Mouse (Mus musculus) liver, embryonic 15.5 days (tissue): ENCODE data around the gene Atp6v1e1. TPM values are rescaled to one million over a fixed set of nuclear protein-coding genes. Genes with fewer than 3 reads are reported as not detected.

ENCODE experiments used
- ATAC-seq: fragments of 200-750 bp; cut with Nextera tagmentation; 2 replicates; pipeline ENCODE4 v1.8.0; 2017; ENCODE audit warnings: moderate number of reproducible peaks, mild to moderate bottlenecking, moderate library complexity; ENCODE audit not compliant: insufficient read depth
- H3K27ac ChIP-seq: fragments of 300-500 bp; sonication (generic); replicated peaks from 2 replicates; pipeline ENCODE4 v1.5.1; 2015; ENCODE audit warnings: mild to moderate bottlenecking, inconsistent platforms
- H3K27me3 ChIP-seq: fragments of 300-500 bp; sonication (generic); 2 replicates; pipeline ENCODE4 v1.6.1; 2015; ENCODE audit warnings: mild to moderate bottlenecking, inconsistent platforms
- H3K36me3 ChIP-seq: fragments of 300-500 bp; sonication (generic); replicated peaks from 2 replicates; pipeline ENCODE4 v1.6.1; 2015; ENCODE audit warnings: moderate library complexity, mild to moderate bottlenecking, inconsistent platforms
- H3K4me1 ChIP-seq: fragments of 300-500 bp; sonication (generic); replicated peaks from 2 replicates; pipeline ENCODE4 v1.6.1; 2015; ENCODE audit warnings: inconsistent platforms
- H3K4me2 ChIP-seq: fragments of 300-500 bp; sonication (generic); 2 replicates; pipeline ENCODE4 v1.6.1; 2015; ENCODE audit warnings: moderate library complexity, mild to moderate bottlenecking, inconsistent platforms
- H3K4me3 ChIP-seq: fragments of 300-500 bp; sonication (generic); replicated peaks from 2 replicates; pipeline ENCODE4 v1.5.1; 2015; ENCODE audit warnings: mild to moderate bottlenecking, inconsistent platforms
- H3K9ac ChIP-seq: fragments of 300-500 bp; sonication (generic); 2 replicates; pipeline ENCODE4 v1.6.1; 2015; ENCODE audit warnings: moderate library complexity, mild to moderate bottlenecking, inconsistent platforms
- H3K9me3 ChIP-seq: fragments of 300-500 bp; sonication (generic); replicated peaks from 2 replicates; pipeline ENCODE4 v1.6.1; 2016; ENCODE audit warnings: inconsistent platforms
- WGBS: fragments of 180-500 bp; shearing (Covaris S2); methylation state at CpG from one replicate; pipeline ENCODE4 v1.1.7; 2015; ENCODE audit warnings: mixed read lengths; ENCODE audit not compliant: insufficient replicate concordance; 5-methylcytosine and 5-hydroxymethylcytosine counted together
- microRNA-seq: library from miRNA; unstranded; fragments of <30 nt; microRNA quantifications from one replicate; pipeline ENCODE4, GENCODE M21; 2016
- polyA plus RNA-seq: library from polyadenylated mRNA; unstranded; fragments of >200 nt; fragmentation: Nextera tagmentation; extraction: Ambion mirVana; gene quantifications from 2 replicates; pipeline ENCODE4 v1.2.1, GENCODE M21; 2015

The Atp6v1e1 gene
- polyA plus RNA-seq, 1 experiment from 2014 or later: 155 TPM

- no peak overlapping the region for H3K4me3 ChIP-seq
- peaks cover 35% of the 10 kb centered on the region for H3K36me3 ChIP-seq
- no peaks in the 10 kb centered on the region for H3K27me3 ChIP-seq
- ATAC-seq: no peak
- no peak overlapping the region for H3K9ac ChIP-seq
- H3K27ac ChIP-seq: no peak overlapping the region
- no peak overlapping the region for H3K4me2 ChIP-seq
- no peaks in the 10 kb centered on the region for H3K9me3 ChIP-seq
- no peaks in the 10 kb centered on the region for H3K4me1 ChIP-seq
- 84% methylated on average over 1 of the region's 1 CpGs for WGBS
These were observed 52.6 kb downstream of the Atp6v1e1 start for GRCm38 (mm10) chr6:120769972-120770371.

DNA sequence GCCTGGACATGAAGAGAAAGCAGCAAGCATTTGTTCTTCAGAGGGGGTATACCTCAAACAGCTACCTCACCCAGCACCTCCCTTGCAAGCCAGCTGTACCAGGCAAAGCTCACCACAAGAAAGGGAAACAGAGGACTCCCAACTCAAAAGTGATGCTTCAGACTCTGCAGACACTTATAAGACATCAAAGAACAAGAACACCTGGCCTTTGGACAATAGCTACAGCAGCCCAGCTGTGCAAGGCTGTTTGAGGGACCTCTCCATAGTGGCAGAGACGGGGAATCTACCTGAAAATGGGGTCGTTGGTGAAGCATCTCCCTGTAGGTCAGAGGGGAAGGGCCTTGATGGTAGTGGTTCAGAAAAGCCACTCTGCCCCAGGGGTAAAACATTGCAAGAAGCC is 61.4 kb downstream of the Atp6v1e1 start:
- Histone ChIP-seq H3K4me2 (no peak overlapping the region), H3K27me3 (no peaks in the 10 kb centered on the region), H3K27ac (no peak overlapping the region), H3K9ac (no peak overlapping the region), H3K4me1 (no peaks in the 10 kb centered on the region), H3K9me3 (no peaks in the 10 kb centered on the region), H3K4me3 (no peak overlapping the region), H3K36me3 (peaks cover 80% of the 10 kb centered on the region)
- WGBS: 80% methylated on average over 2 of the region's 2 CpGs
- ATAC-seq: no peak

DNA sequence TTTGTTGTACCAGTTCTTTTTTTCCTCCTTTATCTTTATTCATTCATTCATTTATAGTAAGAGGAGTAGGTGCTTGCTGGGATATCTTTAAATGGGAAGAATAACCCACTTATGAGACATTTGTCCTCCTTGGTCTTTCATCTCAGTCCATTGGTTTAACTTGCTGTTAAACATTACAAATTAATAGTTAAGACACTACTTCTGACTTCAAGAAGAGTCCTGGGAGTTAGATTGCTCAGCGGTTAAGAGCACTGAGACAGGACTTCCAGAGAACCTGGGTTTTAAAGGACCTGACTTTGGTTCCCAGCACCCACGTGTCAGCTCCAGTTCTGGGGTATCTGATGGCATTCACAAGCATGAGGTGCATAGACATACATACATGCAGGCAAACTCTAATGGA is 76.2 kb downstream of the Atp6v1e1 start:
- WGBS: 85% methylated on average over 2 of the region's 2 CpGs
- no peaks in the 10 kb centered on the region for H3K27me3 ChIP-seq
- H3K4me1 ChIP-seq: no peaks in the 10 kb centered on the region
- H3K4me2 ChIP-seq: no peak overlapping the region
- H3K9ac ChIP-seq: no peak overlapping the region
- no peak overlapping the region for H3K27ac ChIP-seq
- no peaks in the 10 kb centered on the region for H3K9me3 ChIP-seq
- H3K36me3 ChIP-seq: peaks cover 27% of the 10 kb centered on the region
- H3K4me3 ChIP-seq: no peak overlapping the region
- ATAC-seq: no peak

Small RNA genes lying within 50 kb of the gene (microRNA-seq; reads per million reads assigned to microRNA genes)
- not detected for gene Gm25193

Other genes starting within 250 kb of the Atp6v1e1 start
- 6.6 TPM in 2 replicates for gene Cecr2, start 156.4 kb downstream of the Atp6v1e1 start, polyA plus RNA-seq
- gene Slc25a18, start 49.2 kb downstream of the Atp6v1e1 start, polyA plus RNA-seq: 0.07 and 0.09 TPM in 2 replicates
- gene Bcl2l13, start 13.4 kb upstream of the Atp6v1e1 start, polyA plus RNA-seq: 34.3 and 34.4 TPM in 2 replicates
- 22.0 TPM in 2 replicates for gene Bid, start 94.1 kb upstream of the Atp6v1e1 start, polyA plus RNA-seq